Mouse (Mus musculus) kidney, adult 11 months (tissue): ENCODE results near the gene Greb1.

Source experiments
- DNase-seq: peaks from one replicate; pipeline ENCODE4 v3.0.0; 2022

Gene Greb1

DNA sequence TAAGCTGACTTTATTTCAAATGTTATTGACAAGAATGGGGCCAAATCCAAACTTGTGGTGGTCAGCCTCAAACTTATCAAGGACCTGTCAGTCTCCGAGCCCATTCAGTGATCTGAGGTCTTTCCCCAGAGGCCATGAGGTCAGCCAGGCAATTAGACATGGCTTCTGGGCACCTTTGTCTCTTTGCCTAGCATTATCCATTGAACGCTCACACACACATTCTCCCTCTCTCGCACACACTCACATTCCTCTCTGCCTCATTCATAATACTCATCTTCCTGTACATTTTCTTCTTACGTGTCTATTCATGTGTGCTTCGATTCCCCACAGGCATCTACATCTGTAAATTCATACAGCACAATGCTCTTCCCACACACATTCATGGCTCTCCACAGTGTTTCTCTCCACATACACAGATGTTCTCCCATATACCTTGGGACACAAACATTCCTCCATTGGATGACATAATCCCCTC, 3.3 kb upstream of the Greb1 start:
- DNase-seq: no peak

DNA sequence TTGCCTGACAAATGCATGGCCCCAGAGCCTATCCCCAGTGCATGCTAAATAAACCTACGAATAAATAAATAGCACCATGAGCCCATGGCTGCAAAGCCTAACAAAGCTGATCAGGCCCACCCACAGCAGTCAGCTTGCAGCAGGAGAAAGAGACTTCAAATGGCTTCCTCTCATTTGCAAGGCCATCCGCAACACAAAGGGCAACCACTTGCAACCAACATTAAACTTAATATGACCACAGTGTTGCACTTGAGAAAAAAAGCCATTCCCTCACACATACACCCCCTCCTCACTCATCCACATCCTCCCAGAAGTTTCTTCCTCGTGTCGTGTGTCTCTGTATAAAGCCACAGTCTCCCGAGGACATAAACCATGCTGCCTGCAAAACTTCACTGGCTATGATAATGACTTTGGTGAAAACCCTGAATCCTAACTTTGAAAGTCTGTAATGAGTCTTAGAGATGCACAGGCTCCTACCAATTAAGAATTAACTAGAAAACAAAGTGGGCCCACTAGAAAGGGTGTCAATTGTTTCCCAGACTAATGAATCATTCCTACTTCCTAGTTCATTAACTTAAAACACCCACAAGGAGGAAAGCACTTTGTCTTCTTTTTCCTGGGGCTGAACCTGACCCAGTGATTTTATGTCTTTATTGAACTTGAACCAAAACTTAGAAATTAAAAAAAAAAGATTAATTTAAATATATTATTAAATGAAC, 2.7 kb upstream of the Greb1 start:
- no peak for DNase-seq

DNA sequence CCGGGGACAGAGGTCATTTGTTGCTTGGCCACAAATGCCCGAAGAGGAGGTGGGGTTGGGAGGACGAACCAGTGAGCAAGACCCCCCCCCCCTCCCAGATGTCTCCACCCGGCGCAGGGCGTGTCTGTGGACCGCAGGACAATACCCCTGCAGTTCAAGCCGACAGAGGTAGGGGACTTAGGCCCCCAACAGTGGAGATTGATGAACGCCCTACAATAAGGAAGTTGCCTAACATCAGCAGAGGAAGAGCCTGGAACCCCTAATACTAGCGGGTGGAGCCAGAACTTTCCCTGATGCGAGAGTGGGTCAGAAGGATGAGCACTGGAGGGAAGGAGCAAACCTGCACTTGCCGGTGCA, 251 bp upstream of the Greb1 start:
- DNase-seq: no peak

DNA sequence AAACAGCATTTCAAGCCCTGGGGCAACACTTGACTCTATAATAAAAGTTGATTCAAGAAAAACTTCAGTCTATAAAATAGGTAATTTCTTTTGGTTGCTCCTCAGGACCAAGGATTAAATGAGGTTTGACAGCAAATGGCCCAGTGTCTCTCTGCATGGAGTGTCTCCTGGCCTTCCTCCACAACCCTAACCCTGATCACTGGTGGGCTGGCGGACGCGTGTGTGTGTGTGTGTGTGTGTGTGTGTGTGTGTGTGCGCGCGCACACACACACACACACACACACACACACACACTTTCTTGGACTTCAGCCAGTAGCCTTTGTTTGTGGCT, 793 bp downstream of the Greb1 start:
- DNase-seq: no peak

DNA sequence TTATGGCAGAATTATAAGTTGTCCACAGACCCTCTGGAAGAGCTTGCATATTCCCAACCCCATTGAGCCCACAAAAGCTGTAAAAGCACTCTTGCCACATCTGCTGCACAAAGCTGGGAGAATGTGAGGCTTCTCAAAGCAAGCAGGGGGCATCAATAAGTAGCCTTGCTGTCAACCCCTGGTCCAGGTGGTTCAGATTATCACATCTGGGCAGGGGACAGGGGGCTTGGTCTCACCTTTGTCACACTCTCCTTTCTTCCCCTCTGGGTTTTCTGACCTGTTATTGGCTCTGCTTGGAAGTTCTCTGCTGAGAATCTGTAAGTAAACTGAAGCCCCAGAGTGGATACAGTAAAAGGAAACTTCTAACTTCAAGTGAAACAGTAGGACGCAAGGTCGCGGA, 1.8 kb downstream of the Greb1 start:
- no peak for DNase-seq

DNA sequence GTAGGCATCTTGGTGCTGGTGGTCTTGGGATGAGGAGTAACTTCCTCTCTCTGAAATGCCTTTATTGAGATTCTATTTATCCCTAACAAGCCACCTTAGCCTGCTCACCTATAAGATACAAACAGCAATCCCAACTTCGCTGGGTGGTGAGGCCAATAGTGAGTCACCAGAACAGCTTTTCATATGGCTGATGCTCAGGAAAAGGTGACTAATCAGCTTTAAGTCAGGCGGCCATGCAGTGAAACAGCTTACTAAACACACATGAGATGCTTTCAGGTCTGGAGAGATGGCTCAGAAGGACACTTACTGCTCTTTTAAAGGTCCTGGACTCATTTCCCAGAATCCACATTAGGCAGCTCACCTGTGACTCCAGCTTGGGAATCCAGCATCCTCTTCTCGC, 4.9 kb downstream of the Greb1 start:
- no peak for DNase-seq

DNA sequence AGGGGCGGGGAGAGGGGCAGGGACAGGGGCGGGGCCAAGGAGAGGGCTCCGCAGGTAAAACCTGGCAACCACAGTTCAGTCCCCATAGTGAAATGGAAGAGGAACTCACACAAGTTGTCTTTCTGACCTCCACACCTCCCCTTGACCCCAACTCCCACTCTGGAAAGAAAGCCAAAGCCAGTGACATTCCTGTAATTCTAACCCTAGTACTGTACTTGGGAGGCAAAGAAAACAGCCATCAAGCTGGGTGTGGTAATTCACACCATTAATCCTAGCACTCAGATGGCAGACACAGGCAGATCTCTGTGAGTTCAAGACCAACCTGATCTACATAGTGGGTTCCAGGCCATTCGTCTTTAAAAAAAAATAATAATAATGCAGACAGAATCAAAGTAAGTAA, 7.3 kb downstream of the Greb1 start:
- no peak for DNase-seq

DNA sequence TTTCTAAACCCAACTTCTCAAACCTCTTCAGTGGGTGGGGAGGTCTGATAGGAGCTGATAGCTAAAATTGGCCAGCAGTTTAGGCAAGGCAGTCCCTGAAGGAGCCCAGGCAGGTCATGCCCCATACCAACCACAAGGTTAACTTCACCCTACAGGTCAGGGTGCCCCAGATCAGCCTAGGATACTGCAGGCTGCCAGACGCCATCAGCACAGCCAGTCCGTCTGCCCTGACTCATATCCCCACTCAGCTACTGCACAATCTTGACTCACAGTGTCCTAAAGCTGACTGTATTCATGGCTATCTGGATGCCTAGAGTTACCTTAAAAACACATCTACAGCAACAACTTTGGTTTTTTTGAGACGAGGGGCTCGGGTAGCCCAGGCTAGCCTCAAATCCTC, 10.2 kb downstream of the Greb1 start:
- no peak for DNase-seq

DNA sequence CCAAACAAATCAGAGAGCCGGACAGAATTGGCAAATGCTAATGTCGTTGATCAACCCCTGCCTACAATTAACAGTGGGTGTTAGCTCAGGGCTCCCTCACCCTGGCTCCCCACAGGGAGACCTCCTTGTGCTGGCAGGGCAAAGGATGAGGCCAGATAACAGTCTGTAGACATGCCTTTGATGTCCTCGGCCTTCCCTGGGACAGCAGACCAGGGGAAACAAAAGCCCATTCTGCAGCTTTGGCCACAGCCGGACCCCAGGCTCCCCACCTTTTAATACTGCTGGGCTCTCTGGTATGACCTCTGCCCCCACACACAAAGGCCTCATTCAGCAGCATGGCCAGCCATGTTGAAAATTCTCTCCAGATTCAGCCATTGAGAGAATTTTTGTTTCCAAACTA, 10.9 kb downstream of the Greb1 start:
- DNase-seq: no peak

DNA sequence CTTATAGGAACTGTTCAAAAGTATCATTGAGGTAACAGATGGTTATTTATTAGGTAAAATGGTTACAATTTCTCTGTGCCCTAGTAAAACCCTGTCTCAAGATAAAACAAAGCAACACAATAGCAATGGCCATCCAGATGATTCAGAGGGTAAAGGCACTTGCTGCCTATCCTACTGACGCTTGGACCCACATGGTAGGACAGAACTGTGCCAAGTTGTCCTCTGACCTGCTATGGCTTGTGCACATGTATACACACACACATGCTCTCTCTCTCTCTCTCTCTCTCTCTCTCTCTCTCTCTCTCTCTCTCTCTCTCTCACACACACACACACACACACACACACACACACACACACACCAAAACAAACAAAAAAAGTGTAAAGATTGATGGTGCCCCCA, 11.5 kb downstream of the Greb1 start:
- DNase-seq: no peak

DNA sequence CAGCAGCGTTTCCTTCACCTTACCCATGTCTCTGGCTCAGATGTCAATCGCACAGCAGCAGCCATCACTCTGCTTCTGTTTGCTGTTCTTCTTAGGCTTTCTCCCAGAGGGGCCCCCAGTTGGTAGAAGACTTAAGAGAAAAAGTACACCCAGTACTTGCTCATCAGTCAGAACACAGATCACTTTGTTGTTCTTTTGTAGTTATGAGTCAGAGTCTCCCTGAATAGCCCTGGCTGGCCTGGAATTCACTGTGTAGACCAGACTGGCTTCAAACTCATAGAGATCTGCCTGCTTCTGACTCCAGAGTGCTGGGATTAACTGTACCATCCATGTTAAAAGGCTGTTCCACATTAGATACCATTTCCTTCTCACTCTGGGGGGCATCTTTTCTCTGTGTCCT, 12.1 kb downstream of the Greb1 start:
- no peak for DNase-seq

DNA sequence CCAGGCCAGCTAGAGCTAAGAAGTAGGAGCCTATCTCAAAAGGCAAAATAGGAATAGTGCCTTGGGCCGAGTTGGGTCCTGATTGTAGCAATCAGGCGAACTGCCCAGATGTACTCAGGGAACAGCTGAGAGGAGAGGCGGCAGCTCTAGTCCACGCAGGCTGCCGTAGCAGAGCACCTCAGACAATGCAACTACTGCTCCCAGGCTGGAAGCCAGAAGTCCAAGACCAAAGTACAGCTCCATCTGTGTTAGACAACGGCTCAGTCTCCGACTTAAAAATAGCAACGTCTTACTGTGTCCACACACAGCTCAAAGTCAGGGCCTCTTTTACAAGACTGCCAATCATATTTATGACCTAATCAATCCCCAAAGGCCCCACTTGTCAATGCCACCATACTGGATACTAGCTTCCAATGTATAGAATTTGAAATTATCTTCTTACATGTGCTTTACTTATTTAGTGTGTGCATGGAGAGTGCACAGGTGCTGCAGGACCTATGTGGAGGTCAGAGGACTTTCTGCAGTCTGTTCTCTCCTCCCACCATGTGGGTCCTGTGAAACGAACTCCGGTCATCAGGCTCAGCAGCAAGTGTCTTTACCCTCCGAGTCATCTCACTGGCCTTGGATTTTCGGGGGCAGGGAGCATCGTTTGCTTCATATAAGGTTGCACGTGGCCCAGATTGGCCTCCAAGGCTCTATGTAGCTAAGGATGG, 19.5 kb downstream of the Greb1 start:
- DNase-seq: no peak

DNA sequence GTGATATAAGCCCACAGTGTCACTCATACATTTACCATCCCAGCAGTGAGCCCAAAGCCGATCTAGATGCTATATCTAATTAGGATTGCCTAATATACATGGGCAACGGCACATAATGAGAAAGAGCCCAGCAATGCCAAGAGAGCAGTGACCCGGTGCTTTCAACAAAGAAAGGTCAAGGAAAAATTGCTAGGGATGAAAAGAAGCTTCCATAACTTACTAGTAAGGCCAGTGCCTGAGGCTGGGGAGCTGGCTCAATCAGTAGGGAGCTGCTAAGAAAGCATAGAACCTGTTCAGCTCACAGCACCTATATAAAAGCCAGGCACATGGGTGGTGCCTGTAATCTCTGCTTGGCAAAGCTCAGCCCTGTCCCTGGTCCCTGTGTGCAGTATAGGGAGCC, 20.4 kb downstream of the Greb1 start:
- no peak for DNase-seq

DNA sequence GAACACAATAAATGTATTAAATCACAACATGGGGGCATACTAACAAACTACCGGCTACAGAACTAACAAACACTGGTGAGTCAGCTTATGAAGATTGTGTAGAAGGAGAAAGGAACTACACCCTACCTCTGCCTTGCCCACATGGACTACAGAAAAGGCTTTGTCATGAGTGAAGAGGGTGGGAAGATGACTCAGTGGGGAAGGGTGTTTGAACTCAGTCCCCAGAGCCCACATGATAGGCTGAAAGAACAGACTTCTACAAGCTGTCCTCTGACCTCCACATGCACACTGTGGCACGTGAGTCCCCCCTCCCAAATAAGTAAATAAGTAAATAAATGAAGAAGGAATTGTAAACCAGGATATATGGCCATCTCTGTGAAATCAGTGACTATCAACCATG, 21.5 kb downstream of the Greb1 start:
- no peak for DNase-seq

DNA sequence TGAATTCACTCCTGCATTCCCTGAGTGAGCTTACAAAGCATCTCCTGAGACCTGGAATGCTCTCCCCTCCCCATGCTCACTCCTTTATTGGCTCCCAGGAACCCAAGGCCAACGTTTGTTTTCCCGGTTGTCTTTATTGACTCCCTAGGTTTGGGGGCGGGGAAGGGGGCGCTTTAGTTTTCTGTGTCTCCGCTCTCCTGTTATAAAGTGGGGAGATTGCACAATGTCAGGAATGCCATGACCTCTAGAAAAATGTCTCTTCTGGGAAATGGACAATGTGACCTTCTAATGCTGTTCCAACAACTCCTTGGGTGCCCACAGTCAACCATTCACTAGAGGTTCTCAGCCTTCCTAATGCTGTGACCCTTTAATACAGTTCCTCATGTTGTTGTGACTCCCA, 22.2 kb downstream of the Greb1 start:
- no peak for DNase-seq

DNA sequence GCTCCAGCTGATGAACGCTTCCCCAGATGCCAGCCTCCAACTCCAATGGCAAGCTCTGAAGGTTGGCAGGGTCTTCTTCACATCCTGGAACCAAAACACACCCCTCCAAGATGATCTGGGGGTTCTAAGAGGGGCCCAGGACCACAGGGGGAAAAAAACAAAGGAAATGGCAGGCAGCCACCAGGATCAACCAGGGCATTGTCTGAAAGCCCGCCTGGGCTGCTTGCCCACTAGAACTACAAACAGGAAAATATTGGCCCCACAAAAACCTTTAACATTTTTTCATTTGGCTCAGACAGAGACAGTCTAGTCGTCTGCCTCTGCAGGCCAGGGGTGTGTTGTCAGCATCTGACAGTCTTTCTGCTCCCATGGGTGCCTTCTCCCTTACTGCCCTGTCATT, 25.3 kb downstream of the Greb1 start:
- no peak for DNase-seq

DNA sequence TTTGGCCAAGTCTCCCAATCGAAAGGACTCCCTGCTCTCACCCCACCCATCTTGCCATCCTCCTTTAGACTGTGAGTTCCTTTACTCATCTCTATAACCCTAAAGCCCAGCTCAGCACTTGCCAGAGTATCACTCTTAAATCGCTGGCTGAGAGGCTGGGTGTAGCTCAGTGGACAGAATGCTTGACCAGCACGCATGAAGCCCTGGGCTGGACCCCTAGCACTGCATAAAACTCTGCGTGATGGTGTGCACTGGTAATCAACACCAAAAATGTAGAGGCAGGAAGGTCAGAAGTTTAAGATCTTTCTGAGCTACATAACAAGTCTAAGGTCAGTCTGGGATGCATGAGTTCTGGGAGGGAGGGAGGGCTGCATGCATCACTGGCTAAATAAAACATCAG, 26.1 kb downstream of the Greb1 start:
- DNase-seq: no peak

DNA sequence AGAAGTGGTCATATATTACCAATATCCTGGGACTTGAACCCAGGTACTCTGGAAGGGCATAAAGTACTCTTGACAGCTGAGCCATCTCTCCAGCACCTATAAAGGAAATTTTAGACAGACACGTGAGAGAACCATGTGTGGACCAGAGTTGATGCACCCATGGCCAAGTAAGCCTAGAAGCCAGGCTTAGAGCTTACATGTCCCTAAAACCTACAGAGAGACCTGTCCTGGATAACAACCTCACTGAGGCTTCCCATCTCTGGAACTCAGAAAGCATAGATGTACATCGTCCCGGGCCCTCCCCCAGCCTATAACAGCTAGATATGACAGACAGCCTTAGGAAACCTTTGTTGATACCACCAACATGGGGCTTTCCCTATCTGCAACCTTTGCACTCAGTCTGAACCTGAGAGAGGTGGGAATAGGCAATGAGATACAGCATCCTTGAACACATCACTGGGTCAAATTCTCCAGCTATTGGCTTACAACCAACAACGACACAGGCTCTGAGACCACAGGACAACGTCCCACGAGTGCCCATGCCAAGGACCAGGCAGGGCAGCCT, 31.0 kb downstream of the Greb1 start:
- DNase-seq: no peak

DNA sequence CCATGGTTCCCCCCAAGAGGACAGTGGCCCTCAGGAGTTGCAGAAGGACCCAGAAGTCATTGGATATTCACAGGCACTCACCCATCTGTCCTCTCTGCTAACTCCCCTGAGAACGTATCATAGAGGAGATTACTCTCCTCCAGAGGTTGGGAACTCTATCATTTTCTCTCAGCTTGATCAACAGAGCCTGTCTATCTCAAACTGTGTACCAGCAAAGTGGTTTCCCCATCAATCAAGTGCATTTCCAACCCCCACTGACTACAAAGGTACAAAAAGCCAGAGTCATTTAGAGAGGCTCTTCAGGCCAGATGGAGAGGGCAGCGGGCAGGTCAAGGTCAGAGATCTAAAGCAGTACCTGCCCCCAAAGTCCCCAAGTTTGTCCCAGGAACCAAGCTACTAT, 32.0 kb downstream of the Greb1 start:
- no peak for DNase-seq

DNA sequence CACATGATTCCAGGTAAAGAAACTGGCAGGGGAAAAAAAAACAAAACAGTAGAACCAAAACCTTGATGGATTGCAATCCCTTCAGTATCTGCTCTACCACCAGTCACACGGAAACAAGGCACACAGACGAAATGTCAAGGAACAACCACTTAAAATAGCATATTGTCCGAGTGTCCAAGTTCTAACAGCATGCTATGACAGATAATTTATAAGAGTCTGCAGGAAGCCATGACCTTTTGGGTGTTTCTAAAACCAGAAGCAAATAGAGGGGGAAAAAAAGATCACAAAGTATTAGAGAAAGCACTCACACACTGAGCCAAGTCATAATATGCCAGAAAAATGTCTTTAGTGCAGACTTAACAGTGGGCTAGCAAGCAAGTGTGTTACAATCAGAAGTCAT, 32.4 kb downstream of the Greb1 start:
- DNase-seq: no peak

DNA sequence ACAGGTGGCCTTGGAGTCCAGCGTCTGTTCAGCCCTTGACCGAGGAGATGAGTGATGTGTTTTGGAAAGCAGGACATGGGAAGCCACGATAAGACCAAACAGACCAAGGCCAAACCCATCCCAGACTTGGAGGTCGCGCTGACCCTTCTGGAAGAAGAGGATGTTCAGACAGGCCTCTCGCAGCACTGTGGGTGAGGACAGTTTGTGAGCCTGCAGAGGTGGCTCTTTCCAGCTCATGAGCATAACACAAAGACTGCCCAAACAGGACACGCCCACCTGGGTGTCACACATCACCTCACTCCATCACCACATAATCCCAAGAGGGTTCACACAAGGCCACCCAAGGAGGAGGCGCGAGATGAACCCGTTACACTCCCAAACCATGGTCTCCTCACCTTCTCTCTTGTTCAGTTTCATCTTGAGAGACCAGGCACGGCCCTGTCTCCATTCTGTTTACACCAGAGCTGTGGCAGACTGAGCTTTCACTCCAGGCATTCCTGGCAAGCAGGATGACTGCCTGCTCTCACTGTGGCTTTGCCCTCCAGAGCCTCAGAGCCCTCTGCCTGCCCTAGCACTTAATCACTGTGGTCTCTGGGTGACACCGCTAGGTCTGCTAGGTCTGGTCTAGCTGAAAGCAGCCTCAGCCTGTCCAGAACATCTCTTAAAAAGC, 35.8 kb downstream of the Greb1 start:
- DNase-seq: no peak

DNA sequence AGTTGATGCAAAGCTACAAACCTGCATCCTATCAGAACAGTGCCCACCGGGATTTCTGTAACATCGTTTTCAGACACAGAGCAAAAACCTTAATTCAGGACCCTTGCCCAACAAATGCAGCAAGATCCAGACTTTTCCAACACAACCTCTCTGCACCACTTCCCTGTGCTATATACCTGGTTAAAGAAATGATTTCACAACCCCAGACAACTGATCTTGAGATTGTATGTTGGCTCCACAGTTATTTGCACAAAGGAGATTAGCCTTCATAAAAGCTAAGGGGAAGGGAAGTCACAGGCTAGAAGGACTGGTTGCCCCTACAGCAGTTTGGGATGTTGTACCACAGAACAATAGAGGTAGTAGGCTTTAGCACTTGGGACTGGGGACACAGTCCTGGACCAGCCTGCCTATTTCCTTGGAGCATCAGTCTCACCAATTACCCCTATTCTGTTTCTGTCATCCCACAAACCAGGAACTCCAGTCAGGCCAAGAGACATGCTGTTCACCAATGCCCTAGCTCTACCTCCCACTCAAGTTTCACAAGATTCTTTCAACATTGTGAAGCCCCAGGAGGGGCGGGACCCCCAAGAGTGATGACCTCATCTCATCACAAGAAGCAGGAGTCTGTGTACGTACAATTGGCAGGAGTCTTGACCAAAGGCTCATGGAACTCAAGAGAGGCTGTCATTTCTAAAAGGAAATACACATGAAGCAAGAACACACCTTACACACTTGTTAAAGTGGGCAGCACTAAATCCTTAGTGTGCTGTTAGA, 36.9 kb downstream of the Greb1 start:
- DNase-seq: no peak

DNA sequence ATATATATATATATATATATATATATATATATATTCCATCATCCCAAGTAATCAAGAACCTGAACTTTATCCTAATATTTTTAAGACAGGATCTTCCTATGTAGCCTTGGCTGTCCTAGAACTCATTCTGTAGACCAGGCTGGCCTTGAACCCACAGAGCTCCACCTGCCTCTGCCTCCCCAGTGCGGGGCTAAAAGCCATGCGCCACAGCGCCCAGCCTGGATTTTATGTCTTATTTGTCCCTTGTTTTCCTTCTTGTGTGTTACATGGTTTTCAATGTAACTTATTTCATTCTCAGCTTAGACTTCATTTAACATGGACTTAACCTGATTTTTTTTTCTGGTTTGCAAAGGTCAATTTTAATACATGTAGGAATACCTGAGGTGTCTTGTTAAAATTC, 39.2 kb downstream of the Greb1 start:
- DNase-seq: no peak
